Mouse (Mus musculus) B cell, adult 2 months (primary cell): Measurements from ENCODE around the gene Ifnk.

ENCODE experiments used
- DNase-seq, 2 experiments: peaks; one replicate each; pipeline ENCODE4 v3.0.0; 2022

The Ifnk gene

DNA sequence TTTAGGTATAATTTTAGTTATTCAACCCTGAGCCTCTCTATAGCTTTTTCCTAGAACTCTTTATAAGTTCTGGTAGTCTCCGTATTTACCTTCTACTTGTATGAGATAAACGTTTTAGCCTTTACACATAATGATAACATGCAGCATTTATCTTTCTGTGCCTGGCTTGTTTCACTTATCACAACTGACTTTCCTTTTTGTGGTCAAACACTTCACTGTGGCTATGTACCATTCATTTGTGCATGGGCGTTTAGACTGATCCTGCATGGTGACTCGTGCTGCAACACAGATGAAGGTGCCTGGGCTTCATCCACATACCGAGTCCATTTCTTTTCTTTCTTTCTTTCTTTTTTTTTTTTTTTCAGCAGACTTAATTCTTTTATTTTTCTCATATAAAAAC lies 49.8 kb downstream of the Ifnk start:
- DNase-seq: no peak
